Mouse (Mus musculus): ENCODE data around the gene Gm20388. TPM values are rescaled to one million over a fixed set of nuclear protein-coding genes. Genes with fewer than 3 reads are reported as not detected.
"Not testable (repeated sequence)": the region's sequence is repeated elsewhere in the genome, so short reads cannot be mapped to it uniquely, and the experiment has no call there.

Gene Gm20388
- polyA plus RNA-seq, 1 experiment from 2014 or later = not detected

GRCm38 (mm10) chr8:121589205-121589726, 1678.6 kb downstream of the Gm20388 start:
- WGBS (ENCODE audit: insufficient replicate concordance) = 21% methylated on average over 2 of the region's 2 CpGs
- peak overlapping the region; percentile 15 for H3K4me3 ChIP-seq (replicated peaks)
- H3K9ac ChIP-seq = peak overlapping the region; percentile 96
- peaks cover 17% of the 10 kb centered on the region for H3K36me3 ChIP-seq
- H3K4me2 ChIP-seq = peak overlapping the region; percentile 87
- no peaks in the 10 kb centered on the region for H3K9me3 ChIP-seq (replicated peaks)
- peak; percentile 8 for ATAC-seq (ENCODE audit: low read depth)
- H3K4me1 ChIP-seq (replicated peaks) = peaks cover 75% of the 10 kb centered on the region
- no peaks in the 10 kb centered on the region for H3K27me3 ChIP-seq
- peak; percentile 58 for DNase-seq
- H3K27ac ChIP-seq = peak overlapping the region; percentile 97

DNA sequence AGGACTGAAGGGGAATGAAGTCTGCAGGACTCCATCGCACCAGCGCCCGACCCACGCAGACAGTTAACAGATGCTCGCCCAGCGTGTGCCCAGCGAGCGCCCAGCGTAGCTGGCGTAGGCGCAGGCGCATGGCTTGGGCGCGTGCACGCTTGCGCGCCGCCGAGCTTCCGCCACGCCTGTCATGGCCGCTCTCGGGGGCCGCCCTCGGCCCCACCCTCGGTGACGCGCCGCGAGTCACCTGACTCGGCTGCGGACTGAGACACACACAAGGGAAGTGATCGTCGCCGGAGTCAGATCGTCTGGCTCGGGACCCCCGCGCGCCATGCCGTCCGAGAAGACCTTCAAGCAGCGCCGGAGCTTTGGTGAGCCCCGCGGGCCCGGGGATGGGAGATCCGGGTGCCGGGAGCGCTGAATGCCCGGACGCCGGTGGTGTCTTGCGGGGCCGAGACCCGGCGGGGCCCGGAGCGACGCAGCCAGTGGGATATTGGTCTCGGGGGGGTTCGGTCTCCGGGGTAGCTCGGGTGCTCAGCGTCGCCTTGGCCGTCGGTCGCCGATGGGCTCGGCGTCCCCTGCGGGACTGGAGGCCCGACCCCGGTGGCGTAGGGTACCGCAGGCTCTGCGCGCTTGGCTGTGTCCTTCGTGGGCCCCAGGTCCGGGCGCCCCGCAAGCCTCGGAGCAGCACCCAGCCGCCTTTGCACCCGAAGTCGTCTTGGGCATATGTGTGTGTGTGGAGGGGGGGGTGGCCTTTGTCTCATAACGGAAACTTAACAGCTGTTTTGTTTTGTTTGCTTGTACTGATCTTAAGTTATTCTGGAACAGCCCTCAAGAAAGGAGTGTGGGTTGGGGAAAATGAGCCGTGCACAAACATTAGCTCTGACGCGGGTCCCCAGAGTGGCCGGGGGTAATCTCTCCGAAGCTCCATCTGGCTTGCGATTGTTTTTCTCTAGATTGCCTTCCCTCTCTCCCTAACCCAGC, 1679.8 kb downstream of the Gm20388 start, which contains the start of gene Map1lc3b:
Gene Map1lc3b, plus strand, starts transcription at position 159 of the 975 bp plus-strand sequence.
- Histone ChIP-seq H3K9ac (peak within 1 kb of the TSS; percentile 96), H3K4me2 (peak within 1 kb of the TSS; percentile 87), H3K36me3 (peaks cover 29% of the 10 kb centered on the region), H3K4me3 (replicated peaks) (peak within 1 kb of the TSS; percentile 99), H3K4me1 (replicated peaks) (peaks cover 69% of the 10 kb centered on the region), H3K9me3 (replicated peaks) (no peaks in the 10 kb centered on the region), H3K27ac (peak within 1 kb of the TSS; percentile 97), H3K27me3 (no peaks in the 10 kb centered on the region)
- under 1% methylated on average over 94 of the region's 94 CpGs for WGBS (ENCODE audit: insufficient replicate concordance)
- DNase-seq (peak; percentile 93), ATAC-seq (ENCODE audit: low read depth) (peak; percentile 73)

- peak overlapping the region; percentile 99 for H3K4me3 ChIP-seq (replicated peaks)
- ATAC-seq (ENCODE audit: low read depth) = peak; percentile 9
- peak overlapping the region; percentile 97 for H3K27ac ChIP-seq
- peak overlapping the region; percentile 96 for H3K9ac ChIP-seq
- peak overlapping the region; percentile 87 for H3K4me2 ChIP-seq
- peak; percentile 51 for DNase-seq
- peaks cover 39% of the 10 kb centered on the region for H3K36me3 ChIP-seq
- 15% methylated on average over 20 of the region's 20 CpGs for WGBS (ENCODE audit: insufficient replicate concordance)
- no peaks in the 10 kb centered on the region for H3K9me3 ChIP-seq (replicated peaks)
- no peaks in the 10 kb centered on the region for H3K27me3 ChIP-seq
- peaks cover 60% of the 10 kb centered on the region for H3K4me1 ChIP-seq (replicated peaks)
Observed at GRCm38 (mm10) chr8:121591178-121592066, 1680.8 kb downstream of the Gm20388 start.

DNA sequence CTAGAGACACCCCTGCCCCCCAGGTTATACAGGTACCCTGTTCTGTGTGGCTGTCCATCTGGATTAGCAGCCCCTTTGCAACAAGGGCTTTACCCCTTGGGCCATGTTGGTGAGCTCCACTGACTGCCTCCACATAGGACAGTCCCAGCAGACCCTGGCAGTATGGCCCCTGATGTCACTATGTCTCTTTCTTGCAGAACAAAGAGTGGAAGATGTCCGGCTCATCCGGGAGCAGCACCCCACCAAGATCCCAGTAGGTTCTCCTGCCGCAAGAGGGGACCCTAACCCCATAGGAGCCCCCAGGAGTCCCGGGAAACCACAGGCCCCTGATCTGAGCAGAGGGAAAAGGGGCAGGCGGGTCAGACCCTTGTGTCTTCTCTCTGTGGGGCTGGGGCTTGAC, 1682.7 kb downstream of the Gm20388 start:
- ATAC-seq (ENCODE audit: low read depth) = no peak
- H3K4me1 ChIP-seq (replicated peaks) = peaks cover 42% of the 10 kb centered on the region
- peaks cover 54% of the 10 kb centered on the region for H3K36me3 ChIP-seq
- 88% methylated on average over 5 of the region's 5 CpGs for WGBS (ENCODE audit: insufficient replicate concordance)
- no peak overlapping the region for H3K4me2 ChIP-seq
- H3K4me3 ChIP-seq (replicated peaks) = no peak overlapping the region
- no peak overlapping the region for H3K27ac ChIP-seq
- no peaks in the 10 kb centered on the region for H3K9me3 ChIP-seq (replicated peaks)
- no peak for DNase-seq
- no peak overlapping the region for H3K9ac ChIP-seq
- no peaks in the 10 kb centered on the region for H3K27me3 ChIP-seq

GRCm38 (mm10) chr8:121593983-121594382, 1683.3 kb downstream of the Gm20388 start:
- peaks cover 35% of the 10 kb centered on the region for H3K4me1 ChIP-seq (replicated peaks)
- ATAC-seq (ENCODE audit: low read depth) (no peak), DNase-seq (no peak)
- no peak overlapping the region for H3K27ac ChIP-seq
- H3K4me3 ChIP-seq (replicated peaks) = no peak overlapping the region
- no peaks in the 10 kb centered on the region for H3K27me3 ChIP-seq
- no peak overlapping the region for H3K4me2 ChIP-seq
- no peaks in the 10 kb centered on the region for H3K9me3 ChIP-seq (replicated peaks)
- no peak overlapping the region for H3K9ac ChIP-seq
- WGBS (ENCODE audit: insufficient replicate concordance) = 72% methylated on average over 9 of the region's 9 CpGs
- peaks cover 57% of the 10 kb centered on the region for H3K36me3 ChIP-seq

DNA sequence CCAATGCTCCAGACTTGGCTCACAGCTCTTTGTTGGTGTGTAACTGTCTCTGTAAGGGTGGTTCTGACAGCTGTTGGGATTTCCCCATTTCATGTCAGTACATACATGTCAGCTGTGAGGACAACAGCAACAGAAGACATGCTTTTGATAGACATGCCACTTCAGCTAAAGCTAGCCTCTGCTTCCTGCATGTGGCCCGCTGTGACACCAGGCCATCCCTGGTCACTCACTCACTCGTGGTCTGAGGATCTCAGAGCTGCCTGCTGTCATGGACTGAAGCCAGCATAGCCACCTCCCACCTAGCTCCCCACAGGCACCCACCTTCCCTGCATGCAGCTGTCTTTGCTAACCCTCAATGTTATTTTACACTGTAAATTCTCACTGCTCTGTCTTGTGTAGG, 1686.9 kb downstream of the Gm20388 start:
- H3K27ac ChIP-seq; H3K4me2 ChIP-seq; H3K9ac ChIP-seq; DNase-seq; H3K4me3 ChIP-seq (replicated peaks); H3K27me3 ChIP-seq; H3K9me3 ChIP-seq (replicated peaks); H3K4me1 ChIP-seq (replicated peaks); ATAC-seq (ENCODE audit: low read depth): not testable (repeated sequence)
- WGBS (ENCODE audit: insufficient replicate concordance) = 77% methylated on average over 2 of the region's 2 CpGs
- H3K36me3 ChIP-seq = peaks cover 77% of the 10 kb centered on the region

- 78% methylated on average over 7 of the region's 7 CpGs for WGBS (ENCODE audit: insufficient replicate concordance)
- ATAC-seq (ENCODE audit: low read depth) = no peak
- no peak overlapping the region for H3K4me2 ChIP-seq
- H3K9me3 ChIP-seq (replicated peaks) = no peaks in the 10 kb centered on the region
- peaks cover 3% of the 10 kb centered on the region; the same call in 1 of the 2 replicates for H3K4me1 ChIP-seq (replicated peaks)
- H3K27ac ChIP-seq = no peak overlapping the region
- DNase-seq = no peak
- no peak overlapping the region for H3K4me3 ChIP-seq (replicated peaks)
- H3K9ac ChIP-seq = no peak overlapping the region
- peaks cover 72% of the 10 kb centered on the region for H3K36me3 ChIP-seq
- H3K27me3 ChIP-seq = no peaks in the 10 kb centered on the region
Observed at GRCm38 (mm10) chr8:121598190-121598589, 1687.5 kb downstream of the Gm20388 start.

GRCm38 (mm10) chr8:121598892-121599291, 1688.3 kb downstream of the Gm20388 start:
- 32% methylated on average over 7 of the region's 7 CpGs for WGBS (ENCODE audit: insufficient replicate concordance)

GRCm38 (mm10) chr8:121599842-121600241, 1689.2 kb downstream of the Gm20388 start:
- Histone ChIP-seq H3K4me1 (replicated peaks) (no peaks in the 10 kb centered on the region), H3K4me2 (no peak overlapping the region), H3K27ac (no peak overlapping the region), H3K27me3 (no peaks in the 10 kb centered on the region), H3K9ac (no peak overlapping the region), H3K36me3 (peaks cover 68% of the 10 kb centered on the region), H3K9me3 (replicated peaks) (no peaks in the 10 kb centered on the region), H3K4me3 (replicated peaks) (no peak overlapping the region)
- ATAC-seq (ENCODE audit: low read depth) = no peak
- 76% methylated on average over 14 of the region's 14 CpGs for WGBS (ENCODE audit: insufficient replicate concordance)
- no peak for DNase-seq

More at GRCm38 (mm10) chr8:121598892-121599291, 1688.3 kb downstream of the Gm20388 start:
- Histone ChIP-seq H3K4me1 (replicated peaks) (peaks cover 3% of the 10 kb centered on the region; the same call in 1 of the 2 replicates), H3K4me2 (no peak overlapping the region), H3K36me3 (peaks cover 69% of the 10 kb centered on the region), H3K4me3 (replicated peaks) (no peak overlapping the region), H3K27me3 (no peaks in the 10 kb centered on the region), H3K9ac (no peak overlapping the region), H3K27ac (no peak overlapping the region), H3K9me3 (replicated peaks) (no peaks in the 10 kb centered on the region)
- ATAC-seq (ENCODE audit: low read depth) = peak; percentile 68
- peak; percentile 64 for DNase-seq

DNA sequence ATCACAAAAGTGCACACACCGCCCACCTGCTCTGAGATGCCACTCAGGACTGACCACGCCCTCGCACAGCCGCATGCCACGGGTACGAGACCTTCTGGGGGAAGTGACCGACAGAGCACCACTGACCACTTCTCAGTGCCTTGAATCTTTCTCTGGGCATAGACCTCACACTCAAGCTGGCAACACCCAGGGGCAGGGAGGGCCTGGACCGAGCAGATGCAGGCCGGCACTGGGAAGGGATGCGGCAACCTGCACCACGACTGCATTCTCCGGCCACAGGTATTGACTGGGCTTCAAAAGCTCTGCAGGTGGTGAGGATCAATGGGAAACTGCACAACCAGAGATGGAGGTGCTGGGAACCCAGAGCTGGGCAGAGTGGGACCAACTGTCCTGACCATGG, 1691.8 kb downstream of the Gm20388 start:
- H3K27ac ChIP-seq = no peak overlapping the region
- H3K36me3 ChIP-seq = peaks cover 51% of the 10 kb centered on the region
- 87% methylated on average over 12 of the region's 12 CpGs for WGBS (ENCODE audit: insufficient replicate concordance)
- ATAC-seq (ENCODE audit: low read depth) (no peak), DNase-seq (no peak)
- no peak overlapping the region for H3K4me2 ChIP-seq
- no peaks in the 10 kb centered on the region for H3K4me1 ChIP-seq (replicated peaks)
- no peaks in the 10 kb centered on the region for H3K9me3 ChIP-seq (replicated peaks)
- H3K9ac ChIP-seq = no peak overlapping the region
- H3K4me3 ChIP-seq (replicated peaks) = no peak overlapping the region
- H3K27me3 ChIP-seq = no peaks in the 10 kb centered on the region

DNA sequence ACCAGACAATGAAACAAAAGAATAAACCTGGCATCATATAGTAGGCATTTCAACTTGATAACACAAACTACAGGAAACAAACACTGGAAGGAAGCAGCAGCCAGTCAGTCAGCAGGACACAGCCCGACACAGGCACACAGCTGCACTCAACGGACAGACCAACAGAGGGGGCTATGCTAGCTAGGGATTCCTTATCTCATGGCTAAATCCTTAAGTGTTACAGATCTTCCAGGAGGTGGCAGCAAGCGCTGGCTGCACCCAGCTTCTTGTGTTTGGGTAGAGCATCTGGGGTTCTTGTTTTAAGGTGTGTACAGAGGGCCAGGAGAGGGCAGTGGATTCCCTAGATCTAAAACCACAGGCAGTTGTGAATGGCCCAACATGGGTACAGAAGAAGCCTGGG, 1692.2 kb downstream of the Gm20388 start:
- 12% methylated on average over 3 of the region's 3 CpGs for WGBS (ENCODE audit: insufficient replicate concordance)
- Histone ChIP-seq H3K4me2 (no peak overlapping the region), H3K36me3 (peaks cover 47% of the 10 kb centered on the region), H3K27me3 (no peaks in the 10 kb centered on the region), H3K9me3 (replicated peaks) (no peaks in the 10 kb centered on the region), H3K4me1 (replicated peaks) (no peaks in the 10 kb centered on the region), H3K27ac (no peak overlapping the region), H3K4me3 (replicated peaks) (no peak overlapping the region), H3K9ac (no peak overlapping the region)
- ATAC-seq (ENCODE audit: low read depth) (peak; percentile 30; the same call in 1 of the 2 replicates), DNase-seq (peak; percentile 33)

Data from liver, embryonic 13.5 days (tissue).